Mouse (Mus musculus): Measurements from ENCODE around the gene Man2a1. TPM values are rescaled to one million over a fixed set of nuclear protein-coding genes. Genes with fewer than 3 reads are reported as not detected.

Gene Man2a1
- polyA plus RNA-seq, 1 experiment from 2014 or later, result 5.1 TPM

DNA sequence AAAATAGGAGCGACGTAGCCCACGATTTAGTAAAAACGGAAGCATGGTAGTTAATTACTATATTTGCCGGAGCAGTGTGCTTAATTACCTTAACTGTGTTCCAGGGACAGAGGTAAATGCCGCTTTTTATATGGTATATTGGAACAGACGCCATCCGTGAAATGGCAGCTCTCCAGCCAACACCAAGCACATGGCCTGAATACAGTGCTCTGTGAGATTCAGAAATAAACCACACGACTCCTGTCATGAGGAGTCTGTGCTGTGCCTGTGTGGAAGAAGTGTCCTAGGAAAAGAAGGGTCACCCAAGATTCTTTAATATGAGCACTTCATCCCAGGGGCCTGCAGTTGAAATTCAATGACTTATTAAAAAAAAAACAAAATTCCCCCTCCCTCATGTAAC lies 50.2 kb downstream of the Man2a1 start:
- peaks cover 47% of the 10 kb centered on the region for H3K36me3 ChIP-seq
- no peak overlapping the region for H3K4me3 ChIP-seq
- H3K27ac ChIP-seq, result no peak overlapping the region
- H3K4me1 ChIP-seq, result no peaks in the 10 kb centered on the region
- WGBS, result 94% methylated on average over 9 of the region's 9 CpGs
- H3K27me3 ChIP-seq (ENCODE audit: low read depth, poor library complexity, severe bottlenecking), result no peaks in the 10 kb centered on the region
- DNase-seq (ENCODE audit: low spot score), result no peak
- H3K9me3 ChIP-seq (replicated peaks), result peaks cover 5% of the 10 kb centered on the region; the same call in 1 of the 2 replicates

GRCm38 (mm10) chr17:64653621-64654020 lies 53.1 kb downstream of the Man2a1 start:
- no peaks in the 10 kb centered on the region for H3K4me1 ChIP-seq
- no peak overlapping the region for H3K4me3 ChIP-seq
- H3K9me3 ChIP-seq (replicated peaks), result peaks cover 5% of the 10 kb centered on the region; the same call in 1 of the 2 replicates
- no peak for DNase-seq (ENCODE audit: low spot score)
- no peaks in the 10 kb centered on the region for H3K27me3 ChIP-seq (ENCODE audit: low read depth, poor library complexity, severe bottlenecking)
- peaks cover 52% of the 10 kb centered on the region for H3K36me3 ChIP-seq
- 86% methylated on average over 2 of the region's 2 CpGs for WGBS
- no peak overlapping the region for H3K27ac ChIP-seq

DNA sequence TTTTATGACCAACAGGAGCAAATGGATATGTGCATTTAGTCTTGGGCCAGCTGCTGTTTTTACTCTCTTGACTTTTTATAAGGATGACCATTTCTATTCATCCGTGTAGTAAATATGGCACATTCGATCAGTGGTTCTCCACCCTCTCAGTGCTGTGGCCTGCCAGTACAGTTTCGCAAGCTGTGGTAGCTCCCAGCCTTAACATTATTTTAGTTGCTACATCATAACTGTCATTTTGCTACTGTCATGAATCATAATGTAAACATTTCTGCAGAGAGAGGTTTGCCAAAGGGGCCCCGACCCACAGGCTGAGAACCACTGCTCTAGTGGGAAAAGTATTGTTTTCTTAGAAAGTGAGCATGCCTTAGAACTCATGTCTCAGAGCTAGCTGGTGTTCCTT lies 59.1 kb downstream of the Man2a1 start:
- H3K4me1 ChIP-seq, result no peaks in the 10 kb centered on the region
- no peak for DNase-seq (ENCODE audit: low spot score)
- H3K4me3 ChIP-seq, result no peak overlapping the region
- H3K27ac ChIP-seq, result no peak overlapping the region
- no peaks in the 10 kb centered on the region for H3K9me3 ChIP-seq (replicated peaks)
- H3K36me3 ChIP-seq, result peaks cover 31% of the 10 kb centered on the region
- H3K27me3 ChIP-seq (ENCODE audit: low read depth, poor library complexity, severe bottlenecking), result no peaks in the 10 kb centered on the region
- WGBS, result 96% methylated on average over 4 of the region's 4 CpGs

GRCm38 (mm10) chr17:64666518-64666917 lies 66.0 kb downstream of the Man2a1 start:
- Histone ChIP-seq H3K9me3 (replicated peaks) (no peaks in the 10 kb centered on the region), H3K27ac (no peak overlapping the region), H3K4me1 (no peaks in the 10 kb centered on the region), H3K27me3 (ENCODE audit: low read depth, poor library complexity, severe bottlenecking) (no peaks in the 10 kb centered on the region), H3K4me3 (no peak overlapping the region), H3K36me3 (peaks cover 43% of the 10 kb centered on the region)
- WGBS, result 94% methylated on average over 4 of the region's 4 CpGs
- DNase-seq (ENCODE audit: low spot score), result no peak

DNA sequence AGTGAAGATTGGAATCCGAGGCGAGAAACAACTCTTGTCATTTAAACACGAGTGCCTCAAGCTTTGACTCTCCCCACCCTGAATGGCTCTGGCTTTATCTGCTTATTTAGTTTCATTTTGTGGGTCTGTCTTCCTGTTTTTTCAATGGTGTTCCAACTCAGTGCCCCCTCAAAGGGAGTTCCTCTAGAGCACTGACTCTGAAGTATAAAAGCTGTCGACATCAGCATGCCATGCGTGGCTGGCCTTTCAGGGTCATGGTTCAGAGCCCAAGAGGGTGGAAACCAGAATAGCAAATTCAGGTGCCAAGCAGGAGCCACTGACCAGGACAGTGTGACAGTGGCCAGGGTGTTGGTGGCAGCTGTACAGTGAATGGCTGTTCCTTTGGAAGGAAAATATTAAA lies 68.0 kb downstream of the Man2a1 start:
- Histone ChIP-seq H3K27me3 (ENCODE audit: low read depth, poor library complexity, severe bottlenecking) (no peaks in the 10 kb centered on the region), H3K9me3 (replicated peaks) (no peaks in the 10 kb centered on the region), H3K4me1 (no peaks in the 10 kb centered on the region), H3K36me3 (peaks cover 53% of the 10 kb centered on the region), H3K4me3 (no peak overlapping the region), H3K27ac (no peak overlapping the region)
- DNase-seq (ENCODE audit: low spot score), result no peak
- 88% methylated on average over 5 of the region's 5 CpGs for WGBS

DNA sequence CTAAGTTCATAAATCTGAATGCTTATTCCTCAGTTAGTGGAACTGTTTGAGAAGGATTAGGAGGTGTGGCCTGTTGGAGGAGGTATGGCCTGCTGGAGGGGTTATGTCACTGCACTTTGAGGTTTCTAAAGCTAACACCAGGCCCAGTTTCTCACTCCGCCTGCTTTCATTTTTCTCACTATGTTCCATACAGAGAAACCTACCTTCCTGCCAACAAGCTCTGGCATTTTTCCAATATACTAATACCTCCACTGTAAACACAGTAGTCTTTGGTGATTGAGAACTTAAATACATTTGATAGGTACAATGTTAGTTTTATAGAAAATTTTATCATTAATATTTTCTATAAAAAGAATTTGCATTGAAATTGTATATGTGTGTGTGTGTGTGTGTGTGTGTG lies 73.9 kb downstream of the Man2a1 start:
- Histone ChIP-seq H3K9me3 (replicated peaks) (no peaks in the 10 kb centered on the region), H3K36me3 (peaks cover 63% of the 10 kb centered on the region), H3K27me3 (ENCODE audit: low read depth, poor library complexity, severe bottlenecking) (no peaks in the 10 kb centered on the region), H3K4me3 (no peak overlapping the region), H3K4me1 (no peaks in the 10 kb centered on the region), H3K27ac (no peak overlapping the region)
- DNase-seq (ENCODE audit: low spot score), result no peak
- 97% methylated on average over 1 of the region's 1 CpGs for WGBS

GRCm38 (mm10) chr17:64674980-64675379 lies 74.4 kb downstream of the Man2a1 start:
- WGBS, result 96% methylated on average over 6 of the region's 6 CpGs
- H3K36me3 ChIP-seq, result peaks cover 57% of the 10 kb centered on the region
- no peak for DNase-seq (ENCODE audit: low spot score)

GRCm38 (mm10) chr17:64676735-64677469 lies 76.4 kb downstream of the Man2a1 start:
- DNase-seq (ENCODE audit: low spot score), result no peak
- Histone ChIP-seq H3K36me3 (peaks cover 43% of the 10 kb centered on the region), H3K4me1 (no peaks in the 10 kb centered on the region), H3K27me3 (ENCODE audit: low read depth, poor library complexity, severe bottlenecking) (no peaks in the 10 kb centered on the region), H3K9me3 (replicated peaks) (no peaks in the 10 kb centered on the region), H3K27ac (no peak overlapping the region), H3K4me3 (no peak overlapping the region)
- WGBS, result 70% methylated on average over 10 of the region's 10 CpGs

More at GRCm38 (mm10) chr17:64674980-64675379, 74.4 kb downstream of the Man2a1 start:
- no peak overlapping the region for H3K4me3 ChIP-seq
- H3K27me3 ChIP-seq (ENCODE audit: low read depth, poor library complexity, severe bottlenecking), result no peaks in the 10 kb centered on the region
- H3K9me3 ChIP-seq (replicated peaks), result no peaks in the 10 kb centered on the region
- H3K27ac ChIP-seq, result no peak overlapping the region
- no peaks in the 10 kb centered on the region for H3K4me1 ChIP-seq

- no peak for DNase-seq (ENCODE audit: low spot score)
- 91% methylated on average over 3 of the region's 3 CpGs for WGBS
- H3K27me3 ChIP-seq (ENCODE audit: low read depth, poor library complexity, severe bottlenecking), result no peaks in the 10 kb centered on the region
- H3K4me3 ChIP-seq, result no peak overlapping the region
- no peak overlapping the region for H3K27ac ChIP-seq
- no peaks in the 10 kb centered on the region for H3K4me1 ChIP-seq
- peaks cover 26% of the 10 kb centered on the region for H3K36me3 ChIP-seq
- no peaks in the 10 kb centered on the region for H3K9me3 ChIP-seq (replicated peaks)
These were observed 80.9 kb downstream of the Man2a1 start for GRCm38 (mm10) chr17:64681461-64681860.

GRCm38 (mm10) chr17:64681927-64682326 lies 81.4 kb downstream of the Man2a1 start:
- H3K36me3 ChIP-seq, result peaks cover 27% of the 10 kb centered on the region
- no peak overlapping the region for H3K4me3 ChIP-seq
- H3K27ac ChIP-seq, result no peak overlapping the region
- 77% methylated on average over 2 of the region's 2 CpGs for WGBS
- H3K4me1 ChIP-seq, result no peaks in the 10 kb centered on the region
- no peak for DNase-seq (ENCODE audit: low spot score)
- no peaks in the 10 kb centered on the region for H3K27me3 ChIP-seq (ENCODE audit: low read depth, poor library complexity, severe bottlenecking)
- H3K9me3 ChIP-seq (replicated peaks), result no peaks in the 10 kb centered on the region

- DNase-seq (ENCODE audit: low spot score), result no peak
- Histone ChIP-seq H3K27me3 (ENCODE audit: low read depth, poor library complexity, severe bottlenecking) (no peaks in the 10 kb centered on the region), H3K4me1 (no peaks in the 10 kb centered on the region), H3K36me3 (peaks cover 24% of the 10 kb centered on the region), H3K27ac (no peak overlapping the region), H3K9me3 (replicated peaks) (no peaks in the 10 kb centered on the region), H3K4me3 (no peak overlapping the region)
- 94% methylated on average over 4 of the region's 4 CpGs for WGBS
These were observed 83.6 kb downstream of the Man2a1 start for GRCm38 (mm10) chr17:64684088-64684487.

DNA sequence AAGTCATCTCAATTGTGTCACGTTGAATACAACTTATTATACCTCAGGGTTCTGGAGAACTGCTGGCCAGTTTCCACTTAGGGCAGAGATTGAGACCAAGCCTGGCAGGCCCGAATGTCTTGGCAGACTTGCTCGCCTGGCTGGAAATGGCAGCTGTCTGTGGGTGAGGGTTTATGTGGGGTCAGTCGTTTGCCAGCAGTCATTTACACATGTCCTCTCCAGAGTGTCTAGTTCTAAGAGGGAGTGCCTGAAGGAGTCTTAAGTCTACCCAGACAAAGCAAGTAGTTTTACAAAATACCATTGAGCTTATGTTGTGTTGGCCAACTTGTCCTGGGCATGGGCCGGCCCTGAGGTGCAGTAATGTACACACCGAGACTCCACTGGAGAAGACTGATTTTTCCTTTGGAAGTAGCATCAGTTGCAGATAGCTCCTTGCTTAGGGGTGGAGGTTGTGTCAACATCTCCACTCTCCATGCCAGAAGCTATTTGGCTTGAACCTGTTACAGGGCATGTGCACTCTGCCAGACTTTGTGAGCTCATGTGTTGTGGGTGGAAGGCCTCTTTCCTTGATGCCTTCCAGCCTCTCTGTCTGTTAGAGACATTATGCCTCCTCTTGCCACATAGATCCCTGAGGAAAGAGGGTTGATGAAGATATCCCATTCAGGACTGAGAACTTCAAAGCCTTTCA lies 84.8 kb downstream of the Man2a1 start:
- H3K36me3 ChIP-seq, result peaks cover 34% of the 10 kb centered on the region
- no peaks in the 10 kb centered on the region for H3K9me3 ChIP-seq (replicated peaks)
- H3K4me1 ChIP-seq, result no peaks in the 10 kb centered on the region
- 89% methylated on average over 6 of the region's 6 CpGs for WGBS
- H3K27ac ChIP-seq, result no peak overlapping the region
- H3K27me3 ChIP-seq (ENCODE audit: low read depth, poor library complexity, severe bottlenecking), result no peaks in the 10 kb centered on the region
- no peak for DNase-seq (ENCODE audit: low spot score)
- no peak overlapping the region for H3K4me3 ChIP-seq

GRCm38 (mm10) chr17:64689614-64690013 lies 89.1 kb downstream of the Man2a1 start:
- 98% methylated on average over 3 of the region's 3 CpGs for WGBS
- no peak overlapping the region for H3K4me3 ChIP-seq
- peaks cover 31% of the 10 kb centered on the region for H3K36me3 ChIP-seq
- H3K27me3 ChIP-seq (ENCODE audit: low read depth, poor library complexity, severe bottlenecking), result no peaks in the 10 kb centered on the region
- H3K9me3 ChIP-seq (replicated peaks), result no peaks in the 10 kb centered on the region
- no peak for DNase-seq (ENCODE audit: low spot score)
- no peaks in the 10 kb centered on the region for H3K4me1 ChIP-seq
- H3K27ac ChIP-seq, result no peak overlapping the region
